Mouse (Mus musculus) liver, embryonic 16.5 days (tissue): ENCODE data around the gene S100a2. TPM values are rescaled to one million over a fixed set of nuclear protein-coding genes. Genes with fewer than 3 reads are reported as not detected.
A peak's percentile ranks its signal among the peaks of the same experiment; 100 is the strongest.

Source experiments
- ATAC-seq: fragments of 200-750 bp; cut with Nextera tagmentation; 2 replicates; pipeline ENCODE4 v1.8.0; 2017; ENCODE audit warnings: low read depth, mild to moderate bottlenecking, moderate number of reproducible peaks, moderate library complexity
- H3K27ac ChIP-seq: fragments of 300-500 bp; sonication (generic); 2 replicates; pipeline ENCODE4 v1.5.1; 2014; ENCODE audit warnings: mild to moderate bottlenecking, low read length
- H3K27me3 ChIP-seq: fragments of 300-500 bp; sonication (generic); 2 replicates; pipeline ENCODE4 v1.6.1; 2014; ENCODE audit warnings: low read depth, low read length, mixed read lengths; ENCODE audit not compliant: control insufficient read depth, insufficient read depth
- H3K36me3 ChIP-seq: fragments of 300-500 bp; sonication (generic); 2 replicates; pipeline ENCODE4 v1.6.1; 2014; ENCODE audit warnings: mild to moderate bottlenecking; ENCODE audit not compliant: control insufficient read depth, insufficient read depth
- H3K4me1 ChIP-seq: fragments of 300-500 bp; sonication (generic); 2 replicates; pipeline ENCODE4 v1.6.1; 2014; ENCODE audit warnings: low read depth, low read length, mixed read lengths; ENCODE audit not compliant: control insufficient read depth
- H3K4me2 ChIP-seq: fragments of 300-500 bp; sonication (generic); 2 replicates; pipeline ENCODE4 v1.6.1; 2014; ENCODE audit warnings: low read depth, low read length, mixed read lengths
- H3K4me3 ChIP-seq: fragments of 300-500 bp; sonication (generic); 2 replicates; pipeline ENCODE4 v1.5.1; 2014; ENCODE audit warnings: low read depth, mild to moderate bottlenecking, low read length
- H3K9ac ChIP-seq: fragments of 300-500 bp; sonication (generic); 2 replicates; pipeline ENCODE4 v1.6.1; 2014; ENCODE audit warnings: low read depth, low read length
- H3K9me3 ChIP-seq: fragments of 300-500 bp; sonication (generic); replicated peaks from 2 replicates; pipeline ENCODE4 v1.6.1; 2016; ENCODE audit warnings: low read length; ENCODE audit not compliant: control insufficient read depth
- WGBS: fragments of 180-500 bp; shearing (Covaris S2); extraction: QIAGEN DNeasy Blood & Tissue Kit; methylation state at CpG from one replicate; pipeline ENCODE4 v1.1.7; 2014; ENCODE audit not compliant: insufficient replicate concordance; 5-methylcytosine and 5-hydroxymethylcytosine counted together
- polyA plus RNA-seq: library from polyadenylated mRNA; unstranded; fragments of >200 nt; fragmentation: Nextera tagmentation; extraction: Ambion mirVana; gene quantifications from 2 replicates; pipeline ENCODE4 v1.2.1, GENCODE M21; 2015

Gene S100a2
- polyA plus RNA-seq, 1 experiment from 2014 or later = not detected

- 76% methylated on average over 14 of the region's 14 CpGs for WGBS
- Histone ChIP-seq H3K4me3 (no peak overlapping the region), H3K27ac (peak overlapping the region; percentile 46), H3K9ac (no peak overlapping the region), H3K27me3 (no peaks in the 10 kb centered on the region), H3K9me3 (no peaks in the 10 kb centered on the region), H3K4me1 (no peaks in the 10 kb centered on the region; the same call in 1 of the 2 replicates), H3K36me3 (no peaks in the 10 kb centered on the region), H3K4me2 (peak overlapping the region; percentile 16; the same call in 1 of the 2 replicates)
- ATAC-seq = no peak
Observed at GRCm38 (mm10) chr3:90587361-90588101, 2.5 kb upstream of the S100a2 start.

GRCm38 (mm10) chr3:90589390-90589789 lies 657 bp upstream of the S100a2 start:
- peak overlapping the region; percentile 47; the same call in 1 of the 2 replicates for H3K27ac ChIP-seq
- no peaks in the 10 kb centered on the region for H3K36me3 ChIP-seq
- H3K4me1 ChIP-seq = no peaks in the 10 kb centered on the region; the same call in 1 of the 2 replicates
- 0 out of 2 replicates have a peak, but pooled peaks have one; percentile 27 for ATAC-seq
- 39% methylated on average over 6 of the region's 6 CpGs for WGBS
- no peaks in the 10 kb centered on the region for H3K9me3 ChIP-seq
- no peak overlapping the region for H3K9ac ChIP-seq
- no peak overlapping the region for H3K4me2 ChIP-seq
- no peaks in the 10 kb centered on the region for H3K27me3 ChIP-seq
- H3K4me3 ChIP-seq = no peak overlapping the region

- Histone ChIP-seq H3K4me1 (no peaks in the 10 kb centered on the region), H3K27ac (no peak overlapping the region), H3K4me3 (no peak overlapping the region), H3K9ac (no peak overlapping the region), H3K4me2 (no peak overlapping the region), H3K36me3 (no peaks in the 10 kb centered on the region), H3K27me3 (no peaks in the 10 kb centered on the region), H3K9me3 (no peaks in the 10 kb centered on the region)
- WGBS = 47% methylated on average over 1 of the region's 1 CpGs
- no peak for ATAC-seq
Observed at GRCm38 (mm10) chr3:90594466-90594865, 4.4 kb downstream of the S100a2 start.

GRCm38 (mm10) chr3:90595556-90595955 lies 5.5 kb downstream of the S100a2 start:
- Histone ChIP-seq H3K4me3 (no peak overlapping the region), H3K9me3 (no peaks in the 10 kb centered on the region), H3K27ac (no peak overlapping the region), H3K9ac (no peak overlapping the region), H3K27me3 (no peaks in the 10 kb centered on the region), H3K4me1 (no peaks in the 10 kb centered on the region), H3K4me2 (no peak overlapping the region), H3K36me3 (no peaks in the 10 kb centered on the region)
- ATAC-seq = no peak
- 41% methylated on average over 5 of the region's 5 CpGs for WGBS

GRCm38 (mm10) chr3:90596810-90597209 lies 6.8 kb downstream of the S100a2 start:
- no peaks in the 10 kb centered on the region for H3K27me3 ChIP-seq
- 71% methylated on average over 6 of the region's 6 CpGs for WGBS
- no peaks in the 10 kb centered on the region for H3K4me1 ChIP-seq
- no peak overlapping the region for H3K9ac ChIP-seq
- H3K9me3 ChIP-seq = no peaks in the 10 kb centered on the region
- no peak overlapping the region for H3K4me3 ChIP-seq
- no peak overlapping the region for H3K4me2 ChIP-seq
- no peak for ATAC-seq
- H3K27ac ChIP-seq = no peak overlapping the region
- H3K36me3 ChIP-seq = no peaks in the 10 kb centered on the region

GRCm38 (mm10) chr3:90597736-90598135 lies 7.7 kb downstream of the S100a2 start:
- no peak for ATAC-seq
- H3K27me3 ChIP-seq = no peaks in the 10 kb centered on the region
- H3K4me3 ChIP-seq = no peak overlapping the region
- H3K9ac ChIP-seq = no peak overlapping the region
- H3K36me3 ChIP-seq = no peaks in the 10 kb centered on the region
- H3K4me2 ChIP-seq = no peak overlapping the region
- H3K27ac ChIP-seq = no peak overlapping the region
- H3K4me1 ChIP-seq = no peaks in the 10 kb centered on the region
- no peaks in the 10 kb centered on the region for H3K9me3 ChIP-seq
- 47% methylated on average over 6 of the region's 6 CpGs for WGBS

GRCm38 (mm10) chr3:90598212-90598611 lies 8.2 kb downstream of the S100a2 start:
- Histone ChIP-seq H3K27ac (no peak overlapping the region), H3K4me3 (no peak overlapping the region), H3K36me3 (no peaks in the 10 kb centered on the region), H3K9me3 (no peaks in the 10 kb centered on the region), H3K9ac (no peak overlapping the region), H3K4me2 (no peak overlapping the region), H3K27me3 (no peaks in the 10 kb centered on the region), H3K4me1 (no peaks in the 10 kb centered on the region)
- 46% methylated on average over 4 of the region's 4 CpGs for WGBS
- no peak for ATAC-seq

- no peaks in the 10 kb centered on the region for H3K27me3 ChIP-seq
- no peak for ATAC-seq
- H3K9me3 ChIP-seq = no peaks in the 10 kb centered on the region
- H3K4me1 ChIP-seq = no peaks in the 10 kb centered on the region
- no peak overlapping the region for H3K9ac ChIP-seq
- no peak overlapping the region for H3K4me3 ChIP-seq
- WGBS = 48% methylated on average over 3 of the region's 3 CpGs
- H3K36me3 ChIP-seq = no peaks in the 10 kb centered on the region
- H3K27ac ChIP-seq = no peak overlapping the region
- H3K4me2 ChIP-seq = no peak overlapping the region
Observed at GRCm38 (mm10) chr3:90599401-90599800, 9.4 kb downstream of the S100a2 start.

- no peak overlapping the region for H3K4me2 ChIP-seq
- no peak overlapping the region for H3K9ac ChIP-seq
- no peak overlapping the region for H3K27ac ChIP-seq
- H3K9me3 ChIP-seq = no peaks in the 10 kb centered on the region
- ATAC-seq = no peak
- no peaks in the 10 kb centered on the region for H3K27me3 ChIP-seq
- WGBS = 64% methylated on average over 6 of the region's 6 CpGs
- H3K36me3 ChIP-seq = no peaks in the 10 kb centered on the region
- H3K4me1 ChIP-seq = no peaks in the 10 kb centered on the region
- no peak overlapping the region for H3K4me3 ChIP-seq
Observed at GRCm38 (mm10) chr3:90600036-90600435, 10.0 kb downstream of the S100a2 start.
